In genomic region chr11:75852485-75852884, GRCm38 (mm10) we compare ENCODE assay signal across 12 mouse cellular contexts. TPM values are rescaled to one million over a fixed set of nuclear protein-coding genes. Genes with fewer than 3 reads are reported as not detected.
DNase-seq lines count a peak whose midpoint lies in the region; ATAC-seq lines count a peak whose summit lies in the region.
"Had no signal": no experiment of that assay in that cellular context is flagged by ENCODE, and none has a peak within 500 bp of the region (broad histone marks: within the 10 kb centered on the region; RNA-seq: fewer than 3 reads in every experiment).

No protein-coding gene starts in this region.

- H3K36me3 ChIP-seq in lung, embryonic 16.5 days (ENCODE audit: control insufficient read depth, insufficient read depth, low read length), result no peaks in the 10 kb centered on the region

- WGBS in lung, embryonic 16.5 days, result 54% methylated on average over 2 of the region's 2 CpGs

- no peaks in the 10 kb centered on the region for H3K9me3 ChIP-seq in lung, embryonic 16.5 days (ENCODE audit: control insufficient read depth, low read length)

- H3K27ac ChIP-seq in lung, embryonic 16.5 days (ENCODE audit: low read length), result no peak overlapping the region
- H3K27ac ChIP-seq: macrophage had no signal

- no peaks in the 10 kb centered on the region for H3K27me3 ChIP-seq in lung, embryonic 16.5 days (ENCODE audit: control insufficient read depth, insufficient read depth, low read depth, low read length)

- no peak overlapping the region for H3K9ac ChIP-seq in lung, embryonic 16.5 days (ENCODE audit: low read length)

- intact Hi-C loops in left cerebral cortex, postnatal 4 days (cut with DNase I), result no loop called here

- DNase-seq in left cerebral cortex, postnatal 4 days, result peak; percentile 42
- DNase-seq in left cerebral cortex, adult 11 months (ENCODE audit: low spot score), result no peak
- peak; percentile 34 for DNase-seq in adrenal gland, postnatal 25 days
- no peak for DNase-seq in layer of hippocampus, adult 11-12 months (ENCODE audit: low spot score)
- DNase-seq in Muller cell, postnatal 12 days (ENCODE audit: inconsistent ontology term), result no peak
- DNase-seq: cerebellum, adult 2 months; right cerebral cortex, postnatal 14 days; thymus, postnatal 4 days had no signal

- H3K4me3 ChIP-seq in lung, embryonic 16.5 days (ENCODE audit: low read length), result no peak overlapping the region

- ATAC-seq in erythroid progenitor cell, adult 5-6 weeks (replicated peaks; ENCODE audit: low FRiP score, poor library complexity, severe bottlenecking), result 0 out of 2 replicates have a peak, but pooled peaks have one; percentile 46
- ATAC-seq in lung, embryonic 16.5 days (ENCODE audit: low read depth), result peak; percentile 62
- no peak for ATAC-seq in CD4-positive, CD25-positive, alpha-beta regulatory T cell, adult 4 months

- peaks cover 10% of the 10 kb centered on the region for H3K4me1 ChIP-seq in lung, embryonic 16.5 days (replicated peaks; ENCODE audit: control insufficient read depth, insufficient read depth, low read length)

- no peak overlapping the region for H3K4me2 ChIP-seq in lung, embryonic 16.5 days (ENCODE audit: low read depth, low read length)

RNA-seq across cellular contexts. Expression of gene Doc2b, which starts 56.6 kb away (rescaled TPM):
- 10 to 100 TPM; 47.9 to 53.4 TPM for total RNA-seq in left cerebral cortex, postnatal 4 days (2021)
- 16.0 and 23.3 TPM in 2 replicates for total RNA-seq in adrenal gland, postnatal 25 days (2021)
- not detected in 2 replicates for total RNA-seq in erythroid progenitor cell, adult 5-6 weeks (2015; ENCODE audit: low replicate concordance)
- total RNA-seq in erythroid progenitor cell, adult 5-6 weeks (2017; ENCODE audit: low replicate concordance), result not detected in 2 replicates
- polyA plus RNA-seq in lung, embryonic 16.5 days (2015; fragmentation: Nextera tagmentation; extraction: Ambion mirVana), result 0.44 and 0.68 TPM in 2 replicates
- not detected for polyA plus RNA-seq in CD4-positive, CD25-positive, alpha-beta regulatory T cell, adult 4 months (2017; shearing (Covaris generic))
- polyA plus RNA-seq: macrophage had no signal

Comparison
In these comparisons a context has a peak if more than half of its experiments do, and no peak if none do; other contexts are left out.
1. DNase-seq: peak in left cerebral cortex, postnatal 4 days (single experiment) and adrenal gland, postnatal 25 days (single experiment); none in left cerebral cortex, adult 11 months (single experiment), layer of hippocampus, adult 11-12 months (single experiment) and Muller cell, postnatal 12 days (single experiment).
2. RNA of gene Doc2b, which starts 56.6 kb away (total RNA-seq): 47.9 to 53.4 TPM in left cerebral cortex, postnatal 4 days and 16.0 to 23.3 TPM in adrenal gland, postnatal 25 days; not detected in erythroid progenitor cell, adult 5-6 weeks; every median in the first group is over 10 times any median in the second.